Mouse (Mus musculus) brain, embryonic 14.5 days (tissue): ENCODE measurements around the gene Shprh.

Source experiments
- CTCF ChIP-seq: fragments of 200-500 bp; IDR thresholded peaks from 2 replicates; pipeline ENCODE4 v1.5.1; 2012; ENCODE audit warnings: inconsistent platforms, mild to moderate bottlenecking, moderate library complexity, borderline replicate concordance; ENCODE audit not compliant: insufficient read depth, insufficient read length; ENCODE audit errors: extremely low read depth
- POLR2A ChIP-seq: fragments of 200-500 bp; IDR thresholded peaks from 2 replicates; pipeline ENCODE4 v1.6.1; 2012; ENCODE audit warnings: mild to moderate bottlenecking, inconsistent platforms, borderline replicate concordance; ENCODE audit not compliant: poor library complexity, insufficient read depth, insufficient read length, severe bottlenecking; ENCODE audit errors: extremely low read depth

GRCm38 (mm10) chr10:11197341-11197740 is 48.1 kb downstream of the Shprh start:
- TF ChIP-seq CTCF (no peak), POLR2A (no peak)
